Mouse (Mus musculus): ENCODE data around the gene Tmem14c.

- TF ChIP-seq POLR2A (IDR thresholded peaks at IDR 0.05; ENCODE audit: control insufficient read depth, low read depth, low read length), result no peak
- TF ChIP-seq CTCF (IDR thresholded peaks at IDR 0.05; ENCODE audit: control insufficient read depth, insufficient read depth, insufficient replicate concordance, low read depth, low read length), result no peak
Observed at GRCm38 (mm10) chr13:41047280-41047679, 31.2 kb downstream of the Tmem14c start.
